Mouse (Mus musculus) kidney, embryonic 16.5 days (tissue): ENCODE measurements around the gene Plac9a. TPM values are rescaled to one million over a fixed set of nuclear protein-coding genes. Genes with fewer than 3 reads are reported as not detected.
"Not testable (repeated sequence)": the region's sequence is repeated elsewhere in the genome, so short reads cannot be mapped to it uniquely, and the experiment has no call there.

Experiments used
- ATAC-seq: fragments of 200-750 bp; cut with Nextera tagmentation; 2 replicates; pipeline ENCODE4 v1.8.0; 2017; ENCODE audit warnings: moderate TSS enrichment; ENCODE audit not compliant: low FRiP score, low TSS enrichment
- H3K27ac ChIP-seq: fragments of 300-500 bp; sonication (generic); 2 replicates; pipeline ENCODE4 v1.5.1; 2014; ENCODE audit warnings: low read length
- H3K27me3 ChIP-seq: fragments of 300-500 bp; sonication (generic); 2 replicates; pipeline ENCODE4 v1.6.1; 2014; ENCODE audit warnings: low read length, control low read depth, mixed read lengths; ENCODE audit not compliant: insufficient read depth
- H3K36me3 ChIP-seq: fragments of 300-500 bp; sonication (generic); 2 replicates; pipeline ENCODE4 v1.6.1; 2014; ENCODE audit warnings: low read length, control low read depth, mixed read lengths; ENCODE audit not compliant: insufficient read depth
- H3K4me1 ChIP-seq: fragments of 300-500 bp; sonication (generic); 2 replicates; pipeline ENCODE4 v1.6.1; 2014; ENCODE audit warnings: low read length, control low read depth, mixed read lengths; ENCODE audit not compliant: insufficient read depth
- H3K4me2 ChIP-seq: fragments of 300-500 bp; sonication (generic); replicated peaks from 2 replicates; pipeline ENCODE4 v1.6.1; 2014; ENCODE audit warnings: low read depth, low read length
- H3K4me3 ChIP-seq: fragments of 300-500 bp; sonication (generic); 2 replicates; pipeline ENCODE4 v1.5.1; 2014; ENCODE audit warnings: mild to moderate bottlenecking, low read length
- H3K9ac ChIP-seq: fragments of 300-500 bp; sonication (generic); replicated peaks from 2 replicates; pipeline ENCODE4 v1.6.1; 2014; ENCODE audit warnings: low read length
- H3K9me3 ChIP-seq: fragments of 300-500 bp; sonication (generic); 2 replicates; pipeline ENCODE4 v1.6.1; 2016; ENCODE audit warnings: low read length, control low read depth
- WGBS: fragments of 180-500 bp; shearing (Covaris S2); extraction: QIAGEN DNeasy Blood & Tissue Kit; methylation state at CpG from one replicate; pipeline ENCODE4 v1.1.7; 2014; 5-methylcytosine and 5-hydroxymethylcytosine counted together
- polyA plus RNA-seq: library from polyadenylated mRNA; unstranded; fragments of >200 nt; fragmentation: Nextera tagmentation; extraction: Ambion mirVana; gene quantifications from 2 replicates; pipeline ENCODE4 v1.2.1, GENCODE M21; 2015

Gene Plac9a
- 1.6 TPM in 1 of 2 replicates, not detected in the other for polyA plus RNA-seq

DNA sequence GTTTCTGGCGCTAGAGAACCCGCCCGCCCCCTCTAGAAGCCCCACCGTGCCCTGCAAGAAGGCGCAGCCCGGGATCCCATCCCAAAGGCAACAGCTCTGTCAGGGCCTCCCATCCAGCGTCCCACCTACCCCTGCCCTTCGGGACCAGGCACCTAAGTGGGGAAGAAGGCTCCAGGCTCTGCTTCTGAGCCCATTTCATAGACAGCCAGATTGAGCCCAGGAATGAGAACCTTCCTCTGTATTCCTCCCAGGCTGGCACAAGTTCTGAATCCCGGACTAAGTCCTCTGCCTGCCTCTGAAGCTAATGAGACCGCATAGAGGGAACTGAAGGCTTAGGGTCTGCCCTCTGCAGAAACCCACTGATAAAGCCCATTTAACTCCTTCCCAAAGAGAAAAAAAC lies at the start of gene Plac9a:
Gene Plac9a, minus strand, starts transcription at position 101 of the 400 bp plus-strand sequence.
- not testable (repeated sequence) for H3K4me2 ChIP-seq, H3K9ac ChIP-seq, H3K27ac ChIP-seq, H3K9me3 ChIP-seq, ATAC-seq, H3K36me3 ChIP-seq, H3K4me1 ChIP-seq, H3K4me3 ChIP-seq, H3K27me3 ChIP-seq
- WGBS: no CpG with 5 or more reads among the region's 10 CpGs

DNA sequence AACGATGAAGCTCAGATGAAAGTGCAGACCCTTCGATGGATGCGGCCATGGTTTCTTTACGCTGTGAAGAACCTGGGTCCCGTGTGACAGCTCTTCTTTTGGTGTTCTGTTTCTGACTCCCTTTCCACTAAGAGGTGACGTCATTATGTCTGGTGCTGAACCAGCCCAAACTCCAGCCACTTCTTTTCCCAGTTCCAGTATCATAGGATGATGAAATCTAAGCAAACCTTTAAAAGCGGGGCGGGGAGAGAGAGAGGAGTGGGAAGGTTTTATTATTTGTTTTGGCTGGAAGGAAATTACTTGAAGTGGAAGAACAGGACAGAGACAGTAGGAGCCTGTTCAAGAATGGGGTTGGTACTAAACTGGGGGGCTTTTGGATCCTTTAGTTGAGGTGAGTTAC lies 35.1 kb upstream of the Plac9a start, which contains the start of gene Cphx1:
Gene Cphx1, plus strand, starts transcription at position 301 of the 400 bp plus-strand sequence.
- H3K27ac ChIP-seq, H3K27me3 ChIP-seq, H3K4me1 ChIP-seq, H3K36me3 ChIP-seq, H3K4me2 ChIP-seq, H3K4me3 ChIP-seq, H3K9ac ChIP-seq, H3K9me3 ChIP-seq, ATAC-seq: not testable (repeated sequence)
- WGBS: no CpG with 5 or more reads among the region's 8 CpGs

DNA sequence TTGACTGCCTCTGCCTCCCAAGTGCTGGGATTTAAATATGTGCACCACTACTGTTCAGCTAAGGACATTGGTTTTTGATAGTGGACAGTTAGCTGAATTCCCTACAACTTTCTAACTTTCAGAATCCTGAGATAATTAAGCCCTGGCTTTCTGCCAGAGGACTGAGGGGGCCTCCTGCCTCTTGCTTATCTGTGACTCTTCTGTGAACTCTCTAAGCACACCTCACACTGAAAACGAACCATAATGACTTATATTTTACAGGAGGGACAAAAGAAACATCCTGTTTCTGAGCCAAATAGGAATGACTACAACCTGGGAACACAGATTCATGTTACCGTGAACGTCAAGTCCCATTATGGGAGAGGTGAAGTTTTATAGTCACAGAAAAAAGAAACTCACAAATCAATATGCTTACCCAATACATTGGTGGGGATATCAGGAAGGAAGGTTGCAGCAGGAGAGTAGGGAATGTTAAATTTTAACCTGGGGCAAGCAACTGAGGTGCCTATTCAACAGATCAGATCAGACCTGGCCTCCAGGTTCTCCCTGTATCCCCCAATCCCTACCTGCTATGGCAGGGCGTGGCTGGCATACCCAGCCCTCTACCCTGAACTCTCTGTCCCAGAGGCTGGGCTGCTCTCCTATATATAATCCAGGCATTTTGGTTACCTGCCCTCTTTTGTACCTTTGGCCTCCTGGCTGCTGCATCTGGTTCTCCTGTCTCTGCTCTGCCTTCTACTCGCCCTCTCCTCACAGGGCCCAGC lies 34.1 kb upstream of the Plac9a start:
- H3K4me3 ChIP-seq, H3K27me3 ChIP-seq, H3K9ac ChIP-seq, H3K36me3 ChIP-seq, H3K4me2 ChIP-seq, ATAC-seq, H3K4me1 ChIP-seq, H3K27ac ChIP-seq, H3K9me3 ChIP-seq: not testable (repeated sequence)
- WGBS: no CpG with 5 or more reads among the region's 5 CpGs

DNA sequence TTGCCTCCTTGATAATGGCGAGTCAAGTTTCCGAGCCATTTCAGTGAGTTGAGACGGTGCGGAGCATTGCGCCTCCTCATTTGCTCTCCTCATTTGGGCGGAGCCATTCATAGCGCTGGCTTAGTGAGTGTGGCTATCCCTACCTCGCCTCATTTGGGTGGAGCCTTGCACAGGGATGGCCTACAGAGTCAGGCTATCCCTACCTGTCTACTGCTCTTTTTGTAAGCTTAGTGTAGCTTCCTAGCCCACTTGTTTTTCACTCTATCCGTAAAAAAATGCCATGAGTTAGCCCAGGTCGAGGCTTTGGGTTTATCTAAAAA lies 24.6 kb upstream of the Plac9a start, which contains the start of gene Tmem254a:
Gene Tmem254a, minus strand, starts transcription at position 111 of the 320 bp plus-strand sequence.
- H3K9ac ChIP-seq, H3K4me2 ChIP-seq, H3K4me1 ChIP-seq, H3K27ac ChIP-seq, H3K36me3 ChIP-seq, H3K27me3 ChIP-seq, H3K9me3 ChIP-seq, H3K4me3 ChIP-seq: not testable (repeated sequence)
- WGBS: no CpG with 5 or more reads among the region's 10 CpGs
- peak; percentile 90; the same call in 1 of the 2 replicates for ATAC-seq

DNA sequence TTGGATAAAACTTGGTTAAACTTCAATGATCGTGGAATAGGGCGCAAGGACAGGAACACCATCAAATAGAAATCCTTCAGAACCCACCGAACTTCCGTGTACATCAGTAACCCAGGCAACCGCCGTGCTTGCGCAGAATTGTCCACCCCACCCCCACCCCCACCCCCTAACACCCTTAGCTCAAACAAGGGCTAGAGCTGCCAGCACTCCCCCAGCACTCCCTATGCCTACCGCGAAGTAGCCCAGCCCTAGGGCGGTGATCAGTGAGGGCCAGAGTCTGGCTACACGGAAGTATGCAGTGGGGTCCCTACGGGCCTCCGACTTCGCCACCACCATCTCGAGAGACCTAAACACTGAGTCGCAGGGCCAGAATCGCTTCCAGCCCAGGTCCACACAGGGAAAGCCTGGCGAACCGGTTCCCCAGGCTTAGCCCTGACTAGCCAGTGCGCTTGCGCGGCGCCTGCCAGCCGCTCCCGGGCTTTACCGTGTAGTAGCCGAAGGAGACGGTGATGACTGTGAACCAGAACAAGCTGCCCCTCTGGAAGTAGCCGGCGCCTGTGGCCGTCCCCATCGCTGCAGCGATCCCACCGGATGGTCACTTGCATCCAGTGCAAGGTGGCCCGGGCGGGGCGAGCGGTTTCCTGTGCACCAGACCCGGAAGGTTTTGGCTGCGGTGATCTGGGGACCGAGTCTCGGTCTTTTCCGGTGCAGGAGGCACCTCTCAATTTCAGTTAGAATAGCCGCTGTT lies 24.1 kb upstream of the Plac9a start:
- H3K9ac ChIP-seq, H3K4me3 ChIP-seq, H3K9me3 ChIP-seq, H3K27ac ChIP-seq, H3K36me3 ChIP-seq, H3K4me2 ChIP-seq, H3K27me3 ChIP-seq, H3K4me1 ChIP-seq: not testable (repeated sequence)
- ATAC-seq: peak; percentile 88
- no CpG with 5 or more reads among the region's 44 CpGs for WGBS

DNA sequence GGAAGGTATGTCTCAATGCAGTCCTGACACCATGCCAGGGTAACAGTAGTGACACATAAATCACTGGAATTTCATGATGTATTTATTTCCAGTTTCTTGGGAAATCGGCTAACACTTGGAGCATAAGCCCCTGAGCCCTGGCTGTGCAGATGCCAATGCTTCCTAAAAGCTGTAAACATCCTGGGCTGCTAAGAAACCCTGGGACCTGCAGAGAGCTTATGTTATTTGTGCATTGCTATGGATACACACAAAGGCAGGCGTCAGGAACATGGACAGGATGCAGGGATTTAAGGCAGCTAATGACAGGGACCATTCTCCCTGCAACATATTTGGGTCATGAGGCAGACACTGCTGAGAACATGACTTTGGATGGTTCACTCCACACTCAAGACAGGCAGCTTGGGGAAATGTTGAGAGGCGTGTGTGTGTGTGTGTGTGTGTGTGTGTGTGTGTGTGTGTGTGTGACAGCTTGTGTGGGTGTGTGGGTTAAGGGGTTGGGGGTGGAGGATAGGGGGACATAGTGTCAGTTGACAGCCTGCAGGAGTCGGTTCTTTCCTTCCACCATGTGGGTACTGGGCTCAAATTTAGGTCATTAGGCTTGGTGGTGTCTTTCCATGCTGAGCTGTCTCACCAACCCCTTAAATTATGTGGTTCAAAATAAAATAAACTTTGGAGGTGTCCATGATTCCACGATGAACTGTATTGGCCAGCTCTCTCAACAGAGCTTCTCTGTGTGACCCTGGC lies 15.7 kb upstream of the Plac9a start:
- ATAC-seq, H3K36me3 ChIP-seq: not testable (repeated sequence)

DNA sequence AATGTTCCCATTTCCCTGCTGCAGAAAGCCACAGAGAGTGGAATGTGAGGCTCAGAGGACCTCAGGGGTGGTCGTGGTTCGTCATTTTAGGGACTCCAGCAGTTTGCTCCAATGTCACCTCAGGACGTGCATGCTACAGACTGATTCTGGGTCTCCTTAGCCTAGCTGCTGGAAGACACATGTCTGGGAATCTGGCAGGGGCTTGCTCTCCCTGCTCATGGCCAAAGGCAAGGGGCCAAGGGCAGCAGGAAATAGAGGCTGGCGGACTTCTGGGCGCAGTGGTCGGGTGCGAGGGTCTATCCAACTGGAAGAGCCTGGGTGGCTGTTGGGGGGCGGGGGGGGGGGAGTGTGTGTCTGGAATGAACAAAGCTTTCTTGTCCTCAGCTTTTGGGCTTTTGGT lies 6.1 kb upstream of the Plac9a start:
- not testable (repeated sequence) for H3K27me3 ChIP-seq, H3K4me1 ChIP-seq, H3K36me3 ChIP-seq, H3K27ac ChIP-seq, H3K4me3 ChIP-seq, H3K4me2 ChIP-seq, H3K9me3 ChIP-seq, ATAC-seq, H3K9ac ChIP-seq
- no CpG with 5 or more reads among the region's 8 CpGs for WGBS

More for the DNA sequence above, 15.7 kb upstream of the Plac9a start:
- H3K9me3 ChIP-seq, H3K4me3 ChIP-seq, H3K4me1 ChIP-seq, H3K4me2 ChIP-seq, H3K27ac ChIP-seq, H3K9ac ChIP-seq, H3K27me3 ChIP-seq: not testable (repeated sequence)
- no CpG with 5 or more reads among the region's 5 CpGs for WGBS

DNA sequence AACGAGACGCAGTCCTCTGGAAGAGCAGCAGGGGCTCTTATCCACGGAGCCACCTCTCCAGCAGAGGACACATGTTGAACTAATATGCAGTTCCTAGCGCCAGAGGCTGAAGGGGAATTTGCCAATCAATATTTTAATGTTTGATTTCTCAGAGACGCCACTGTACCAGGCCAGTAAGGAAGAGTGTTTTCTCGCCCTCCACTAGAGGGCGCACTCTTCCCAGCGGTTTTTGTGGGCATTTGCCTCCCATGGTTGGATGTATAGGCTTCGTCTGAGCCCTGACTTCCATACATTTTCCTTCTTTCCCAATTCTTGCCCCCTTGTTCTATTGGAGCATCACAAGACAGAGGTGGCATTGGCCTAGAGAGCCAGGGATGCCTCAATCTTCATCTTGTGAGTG lies 4.4 kb upstream of the Plac9a start:
- ATAC-seq, H3K27me3 ChIP-seq, H3K9me3 ChIP-seq, H3K9ac ChIP-seq, H3K36me3 ChIP-seq, H3K4me2 ChIP-seq, H3K27ac ChIP-seq, H3K4me3 ChIP-seq, H3K4me1 ChIP-seq: not testable (repeated sequence)
- no CpG with 5 or more reads among the region's 9 CpGs for WGBS

DNA sequence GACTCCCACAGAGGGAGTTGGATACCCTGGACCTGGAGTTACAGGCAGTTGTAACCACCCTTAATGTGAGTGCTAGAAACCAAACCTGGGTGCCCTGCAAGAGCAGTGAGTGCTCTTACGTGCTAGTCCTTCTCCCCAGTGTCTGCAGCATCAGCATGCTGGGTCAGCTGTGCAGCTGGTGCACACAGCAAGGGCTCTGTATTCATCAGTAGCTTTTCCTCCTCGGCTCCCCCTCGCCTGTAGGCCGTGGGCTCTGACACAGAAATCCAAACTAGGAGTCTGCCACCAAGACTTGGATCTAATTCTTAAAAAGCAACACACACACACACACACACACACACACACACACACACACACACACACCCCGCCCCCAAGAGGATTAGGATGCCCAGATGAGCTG lies 2.3 kb upstream of the Plac9a start:
- H3K9me3 ChIP-seq, H3K36me3 ChIP-seq, H3K27ac ChIP-seq, H3K4me2 ChIP-seq, H3K4me1 ChIP-seq, ATAC-seq, H3K27me3 ChIP-seq, H3K9ac ChIP-seq, H3K4me3 ChIP-seq: not testable (repeated sequence)
- no CpG with 5 or more reads among the region's 5 CpGs for WGBS
